Mouse (Mus musculus) telencephalon, adult 2 months (tissue): Measurements from ENCODE around the gene Eef1g.
"Not testable (repeated sequence)": the region's sequence is repeated elsewhere in the genome, so short reads cannot be mapped to it uniquely, and the experiment has no call there.

ENCODE experiments used
- DNase-seq: peaks from one replicate; pipeline ENCODE4 v3.0.0-alpha.2; 2011; ENCODE audit warnings: low read depth, low spot score

Gene Eef1g

GRCm38 (mm10) chr19:8984255-8984868, 17.5 kb downstream of the Eef1g start:
- DNase-seq = no peak

GRCm38 (mm10) chr19:8985891-8986290, 19.1 kb downstream of the Eef1g start:
- no peak for DNase-seq

- no peak for DNase-seq
Observed at GRCm38 (mm10) chr19:8987816-8988215, 21.0 kb downstream of the Eef1g start.

- DNase-seq = no peak
Observed at GRCm38 (mm10) chr19:8988346-8989065, 21.7 kb downstream of the Eef1g start.

- no peak for DNase-seq
Observed at GRCm38 (mm10) chr19:8989066-8989566, 22.3 kb downstream of the Eef1g start, which contains the start of gene Ahnak. Gene Ahnak, plus strand, starts transcription at chr19:8989284.

DNA sequence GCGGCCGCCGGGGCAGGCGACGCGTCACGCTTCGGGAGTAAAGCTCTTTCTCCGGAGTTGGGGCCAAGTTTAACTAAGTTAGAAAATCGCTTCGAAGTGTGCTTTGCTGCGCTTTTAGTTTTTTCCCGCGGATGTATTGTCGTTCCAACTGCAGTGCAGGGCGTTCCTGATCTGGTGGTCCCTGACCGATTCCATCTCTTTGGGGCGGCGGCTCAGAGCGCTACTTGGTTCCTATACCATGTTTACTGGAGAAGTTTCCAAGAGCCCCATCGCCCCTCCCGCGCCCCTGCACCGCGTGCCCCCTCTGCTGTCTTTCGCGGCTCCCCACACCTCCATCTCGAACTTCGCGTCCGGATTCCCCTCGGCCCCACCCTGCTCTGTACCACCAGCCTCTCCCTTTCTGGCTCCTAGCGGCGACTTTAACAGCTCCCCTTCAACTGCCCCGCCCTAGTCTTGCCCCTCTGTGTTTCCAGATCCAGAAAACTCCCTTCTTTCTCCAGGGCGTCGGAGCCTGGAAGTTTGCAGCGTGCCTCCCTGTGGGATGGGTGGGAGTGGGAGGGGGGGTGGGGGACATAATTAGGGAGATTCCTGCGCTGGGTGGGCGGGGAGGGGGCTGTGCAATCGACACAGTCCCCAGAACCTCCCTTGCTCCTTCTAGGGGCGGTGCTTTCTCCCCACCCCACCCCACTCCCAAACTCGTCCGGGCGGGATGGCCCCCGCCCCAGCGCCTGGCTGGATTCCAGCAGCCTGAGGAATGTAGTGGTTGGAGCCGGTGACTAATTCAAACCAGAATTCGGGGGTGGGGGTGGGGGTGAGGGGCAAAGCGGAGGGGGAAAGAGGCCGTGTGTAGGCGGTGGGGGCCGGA, 23.0 kb downstream of the Eef1g start:
- no peak for DNase-seq

DNA sequence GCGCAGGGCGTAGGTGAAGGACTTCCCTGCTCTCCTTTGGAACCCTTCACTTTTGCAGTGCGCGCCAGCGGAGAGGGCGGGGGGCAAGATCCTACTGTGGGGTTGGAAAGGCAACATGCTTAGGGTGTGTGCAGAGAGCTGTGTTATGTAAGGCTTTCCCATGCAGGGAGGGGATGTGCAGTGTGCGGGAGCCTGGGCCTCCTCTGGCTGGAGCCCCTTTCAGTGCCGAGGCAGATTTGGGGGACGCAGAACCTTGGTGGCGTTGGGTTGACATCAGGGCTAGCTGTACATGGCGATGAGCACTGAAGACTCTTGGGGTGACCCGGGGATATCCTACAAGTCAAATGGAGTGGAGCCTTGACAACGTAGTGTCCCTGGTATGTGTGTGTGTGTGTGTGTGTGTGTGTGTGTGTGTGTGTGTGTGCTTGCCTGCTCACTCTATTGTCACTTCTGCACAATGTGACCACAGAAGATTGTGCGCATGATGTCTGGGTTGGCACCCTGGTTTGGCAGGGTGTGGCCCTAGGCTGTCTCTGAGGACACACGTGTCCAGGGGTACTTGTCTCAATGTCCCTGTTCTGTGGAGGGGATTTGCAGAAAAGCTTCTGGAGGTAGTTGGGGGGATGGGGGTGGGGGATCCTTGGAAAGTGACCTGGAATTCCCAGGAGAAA, 23.7 kb downstream of the Eef1g start:
- DNase-seq = no peak

DNA sequence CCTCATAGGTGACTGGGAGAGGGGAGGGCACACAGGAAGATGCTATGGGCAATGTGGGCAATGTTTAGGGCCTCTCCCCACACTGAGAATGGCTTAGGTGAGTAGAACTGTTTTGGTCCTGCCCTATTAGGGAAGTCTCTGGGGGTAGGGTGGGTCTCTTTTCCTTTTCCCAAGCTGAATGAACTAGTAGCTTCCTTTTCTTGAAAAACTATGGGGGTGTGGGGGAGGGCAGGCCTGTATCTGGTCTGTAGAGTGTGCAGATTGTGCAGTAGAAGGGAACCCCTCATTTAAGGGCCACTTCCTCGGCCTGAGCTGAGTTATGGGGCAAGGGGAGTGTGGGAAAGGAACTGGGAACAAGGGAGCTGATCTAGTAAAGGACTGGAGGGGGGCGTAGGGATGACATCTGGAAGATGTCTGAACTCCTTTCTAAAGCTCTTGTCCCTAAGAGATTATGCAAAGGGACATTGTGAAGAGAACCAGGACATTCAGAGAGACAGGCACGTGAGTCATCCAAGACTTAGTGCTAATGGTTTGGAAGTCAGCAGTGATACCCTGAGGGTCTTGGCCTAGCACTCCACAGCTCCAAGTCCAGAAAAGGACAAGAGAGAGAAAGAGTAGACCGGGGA, 24.5 kb downstream of the Eef1g start:
- DNase-seq = no peak

- DNase-seq = no peak
Observed at GRCm38 (mm10) chr19:8991871-8992735, 25.3 kb downstream of the Eef1g start.

DNA sequence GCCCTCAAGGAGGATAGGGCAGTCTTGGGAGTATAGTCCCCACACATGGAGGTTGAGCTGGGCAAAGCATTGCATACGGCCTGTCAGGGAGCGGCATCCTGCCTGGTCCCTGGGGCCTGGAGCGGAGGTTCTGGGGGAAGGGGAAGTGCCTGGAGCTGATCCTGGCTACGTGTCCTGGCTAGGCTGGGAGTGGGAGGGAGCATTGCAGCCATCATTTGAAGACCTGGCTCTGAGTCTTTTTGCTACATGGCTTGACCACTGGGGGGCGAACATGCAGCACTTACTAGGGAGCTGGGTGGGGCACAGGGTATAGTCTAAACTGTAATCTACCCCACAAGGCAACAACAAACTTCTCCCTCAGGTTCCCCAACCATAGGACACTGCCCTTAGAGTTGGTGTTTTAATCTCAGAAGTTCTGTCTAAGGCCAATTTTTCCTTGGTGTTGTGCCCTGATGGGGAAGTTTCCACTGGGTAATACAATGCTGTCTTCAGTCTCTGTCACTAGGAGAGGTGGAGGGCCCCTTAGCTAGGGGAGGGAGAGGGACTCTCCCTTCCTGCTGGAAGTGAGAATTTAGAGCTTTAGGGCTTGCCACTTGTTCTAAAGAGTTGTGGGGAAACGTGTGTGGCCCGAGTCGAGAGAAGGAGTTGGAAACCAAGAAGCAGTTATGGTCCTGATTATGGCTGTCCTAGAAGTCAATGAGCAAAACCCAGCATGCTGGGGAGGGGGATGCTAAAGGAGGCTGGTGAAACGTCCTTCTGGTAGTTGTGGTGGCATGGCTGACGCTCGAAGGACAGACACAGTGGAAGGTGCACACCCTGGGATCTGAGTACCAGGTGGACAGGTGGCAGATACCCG, 26.2 kb downstream of the Eef1g start:
- peak; percentile 26 for DNase-seq

DNA sequence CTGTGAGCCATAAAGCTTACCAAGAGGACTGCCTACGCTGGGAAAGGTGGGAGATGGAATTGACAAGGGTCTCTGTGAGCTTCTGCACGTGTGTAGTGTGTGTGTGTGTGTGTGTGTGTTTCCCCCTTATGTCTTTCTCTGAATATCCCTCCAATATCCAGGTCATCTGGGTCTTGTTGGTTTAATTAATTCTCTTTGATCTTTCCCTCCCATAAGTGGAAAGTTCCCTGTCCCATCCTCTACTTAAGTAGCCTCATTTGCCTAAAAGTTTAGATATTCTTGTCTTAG, 26.7 kb downstream of the Eef1g start:
- no peak for DNase-seq

GRCm38 (mm10) chr19:8994813-8995607, 28.2 kb downstream of the Eef1g start:
- no peak for DNase-seq

GRCm38 (mm10) chr19:8996601-8997000, 29.8 kb downstream of the Eef1g start:
- no peak for DNase-seq

- DNase-seq = peak; percentile 70
Observed at GRCm38 (mm10) chr19:8997546-8997945, 30.7 kb downstream of the Eef1g start.

GRCm38 (mm10) chr19:8998546-8998945, 31.7 kb downstream of the Eef1g start:
- DNase-seq = no peak

- no peak for DNase-seq
Observed at GRCm38 (mm10) chr19:8999223-8999622, 32.4 kb downstream of the Eef1g start.

DNA sequence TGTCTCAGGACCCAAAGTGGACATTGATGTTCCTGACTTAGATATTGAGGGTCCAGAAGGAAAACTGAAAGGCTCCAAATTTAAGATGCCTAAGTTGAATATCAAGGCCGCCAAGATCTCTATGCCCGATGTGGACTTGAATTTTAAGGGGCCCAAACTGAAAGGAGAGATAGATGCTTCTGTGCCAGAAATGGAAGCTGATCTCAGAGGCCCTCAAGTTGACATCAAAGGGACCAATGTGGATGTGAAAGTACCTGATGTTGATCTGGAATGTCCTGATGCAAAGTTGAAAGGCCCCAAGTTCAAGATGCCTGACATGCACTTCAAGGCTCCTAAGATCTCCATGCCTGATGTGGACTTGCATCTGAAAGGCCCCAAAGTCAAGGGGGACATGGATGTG, 40.1 kb downstream of the Eef1g start:
- DNase-seq = not testable (repeated sequence)

GRCm38 (mm10) chr19:9019298-9019697, 52.5 kb downstream of the Eef1g start:
- DNase-seq = no peak
